Mouse (Mus musculus) MEL (cell line): ENCODE measurements at regions not wholly inside any gene's neighbourhood (a gene's known extent, or its start where the extent isn't known, plus 50 kb on each side); places are given as distances from the start of the nearest gene placed in this dataset.
"Not testable (repeated sequence)": the region's sequence is repeated elsewhere in the genome, so short reads cannot be mapped to it uniquely, and the experiment has no call there.

Experiments
- DNase-seq: peaks from one replicate; pipeline ENCODE4 v3.0.0; 2011; ENCODE audit warnings: low read depth, low spot score
- H3K27ac ChIP-seq: 2 replicates; pipeline ENCODE4 v1.5.1; 2012; ENCODE audit warnings: low read depth, mild to moderate bottlenecking, control low read depth, low read length, moderate library complexity; ENCODE audit not compliant: control insufficient read depth
- H3K27me3 ChIP-seq, 2 experiments: fragments of 150-350 bp in 1 of 2; sonication (generic) in 1 of 2; 2 replicates each; pipeline ENCODE4 v1.6.1; 2012; ENCODE audit warnings: low read length in 2 of 2, mild to moderate bottlenecking in 2 of 2, improper control_type of control experiment in 1 of 2, moderate library complexity in 1 of 2; ENCODE audit not compliant: insufficient read depth in 2 of 2, control insufficient read depth in 1 of 2
- H3K36me3 ChIP-seq, 2 experiments: 2 replicates each; pipeline ENCODE4 v1.6.1; 2012 to 2014; ENCODE audit warnings: low read length in 2 of 2, improper control_type of control experiment in 1 of 2, inconsistent platforms in 1 of 2, mild to moderate bottlenecking in 1 of 2; ENCODE audit not compliant: insufficient read depth in 2 of 2, control insufficient read depth in 1 of 2
- H3K4me1 ChIP-seq, 2 experiments: fragments of 150-350 bp in 1 of 2; sonication (generic) in 1 of 2; 2 replicates each; pipeline ENCODE4 v1.6.1; 2012; ENCODE audit warnings: low read length in 2 of 2, improper control_type of control experiment in 1 of 2, mild to moderate bottlenecking in 1 of 2; ENCODE audit not compliant: insufficient read depth in 2 of 2, control insufficient read depth in 1 of 2
- H3K4me3 ChIP-seq, 2 experiments: fragments of 150-350 bp in 1 of 2; sonication (generic) in 1 of 2; 2 replicates each; pipeline ENCODE4 v1.5.1; 2012; ENCODE audit warnings: low read depth in 2 of 2, low read length in 2 of 2, mild to moderate bottlenecking in 2 of 2, moderate library complexity in 2 of 2, control low read depth in 1 of 2, improper control_type of control experiment in 1 of 2; ENCODE audit not compliant: control insufficient read depth in 1 of 2, insufficient read depth in 1 of 2
- H3K79me2 ChIP-seq: 2 replicates; pipeline ENCODE4 v1.6.1; 2012; ENCODE audit warnings: mild to moderate bottlenecking, low read length, moderate library complexity; ENCODE audit not compliant: control insufficient read depth, poor library complexity, insufficient read depth
- H3K9ac ChIP-seq: 2 replicates; pipeline ENCODE4 v1.6.1; 2012; ENCODE audit warnings: low read depth, mild to moderate bottlenecking, control low read depth, low read length, moderate library complexity; ENCODE audit not compliant: control insufficient read depth, poor library complexity, severe bottlenecking
- H3K9me3 ChIP-seq: fragments of 150-350 bp; sonication (generic); replicated peaks from 2 replicates; pipeline ENCODE4 v1.6.1; 2012; ENCODE audit warnings: mild to moderate bottlenecking, low read length, improper control_type of control experiment, moderate library complexity; ENCODE audit not compliant: insufficient read depth
- E2F4 ChIP-seq: IDR thresholded peaks from 2 replicates; pipeline ENCODE4 v1.6.1; 2011; ENCODE audit warnings: low read depth, low read length, improper control_type of control experiment, borderline replicate concordance
- EP300 ChIP-seq, 2 experiments: IDR thresholded peaks; 2 replicates each; pipeline ENCODE4 v1.6.1; 2011; ENCODE audit warnings: improper control_type of control experiment in 2 of 2, low read length in 2 of 2, low read depth in 1 of 2, mild to moderate bottlenecking in 1 of 2
- JUND ChIP-seq: IDR thresholded peaks from 2 replicates; pipeline ENCODE4 v1.6.1; 2011; ENCODE audit warnings: low read depth, mild to moderate bottlenecking, improper control_type of control experiment, low read length
- MAFK ChIP-seq: IDR thresholded peaks from 2 replicates; pipeline ENCODE4 v1.6.1; 2011; ENCODE audit warnings: low read depth, mild to moderate bottlenecking, low read length, improper control_type of control experiment, borderline replicate concordance
- MXI1 ChIP-seq: IDR thresholded peaks from 2 replicates; pipeline ENCODE4 v1.6.1; 2011; ENCODE audit warnings: mild to moderate bottlenecking, low read depth, low read length, improper control_type of control experiment
- NRF1 ChIP-seq: IDR thresholded peaks from 2 replicates; pipeline ENCODE4 v1.6.1; 2014; ENCODE audit warnings: low read depth, mild to moderate bottlenecking, inconsistent platforms, low read length, improper control_type of control experiment, moderate library complexity; ENCODE audit not compliant: poor library complexity, insufficient read depth, severe bottlenecking
- POLR2A ChIP-seq, 2 experiments: IDR thresholded peaks; 2 replicates each; pipeline ENCODE4 v1.6.1; 2011 to 2012; ENCODE audit warnings: low read length in 2 of 2, mild to moderate bottlenecking in 2 of 2, control low read depth in 1 of 2, improper control_type of control experiment in 1 of 2, low read depth in 1 of 2, moderate library complexity in 1 of 2; ENCODE audit not compliant: control insufficient read depth in 1 of 2, insufficient read depth in 1 of 2, poor library complexity in 1 of 2
- POLR2AphosphoS2 ChIP-seq: IDR thresholded peaks from 2 replicates; pipeline ENCODE4 v1.6.1; 2011; ENCODE audit warnings: low read length, improper control_type of control experiment
- POLR2AphosphoS5 ChIP-seq: IDR thresholded peaks from 2 replicates; pipeline ENCODE4 v1.6.1; 2012; ENCODE audit warnings: low read depth, borderline replicate concordance, mild to moderate bottlenecking, inconsistent platforms, low read length, moderate library complexity, mixed read lengths
- RCOR1 ChIP-seq: IDR thresholded peaks from 2 replicates; pipeline ENCODE4 v1.6.1; 2012; ENCODE audit warnings: low read depth, mild to moderate bottlenecking, inconsistent platforms, low read length, improper control_type of control experiment
- TBP ChIP-seq: IDR thresholded peaks from 2 replicates; pipeline ENCODE4 v1.8.0; 2011; ENCODE audit warnings: low read depth, low read length, improper control_type of control experiment
- ZC3H11A ChIP-seq: IDR thresholded peaks from 2 replicates; pipeline ENCODE4 v1.6.1; 2012; ENCODE audit warnings: low read depth, mild to moderate bottlenecking, inconsistent platforms, low read length, improper control_type of control experiment

- DNase-seq = peak; percentile 66
- H3K9ac ChIP-seq = peak overlapping the region; percentile 49
- TF ChIP-seq TBP = peak; percentile 64; the same call in 1 of the 2 replicates
- peak in 1 of 2 experiments; percentile 43; a peak in 1 of 4 replicates for TF ChIP-seq POLR2A (IDR thresholded peaks at IDR 0.05; ENCODE audit: control insufficient read depth in 1 of 2, insufficient read depth in 1 of 2, low read depth in 1 of 2, low read length in 2 of 2, poor library complexity in 1 of 2)
- peak; percentile 19; the same call in 1 of the 2 replicates for TF ChIP-seq MXI1
- TF ChIP-seq, all 39 proteins: peak for 3; not testable (repeated sequence) for 36
- H3K36me3 ChIP-seq, H3K79me2 ChIP-seq, H3K4me1 ChIP-seq, H3K27me3 ChIP-seq, H3K9me3 ChIP-seq: not testable (repeated sequence)
- H3K27ac ChIP-seq = peak overlapping the region; percentile 77
- peak overlapping the region; percentile 42 to 76 for H3K4me3 ChIP-seq
These were observed 894.2 kb downstream of the Kcnt2 start for GRCm38 (mm10) chr1:141140157-141140556.

GRCm38 (mm10) chr1:141145759-141146158 is 899.8 kb downstream of the Kcnt2 start:
- no peaks in the 10 kb centered on the region for H3K9me3 ChIP-seq
- TF ChIP-seq NRF1 (no peak), EP300 (IDR thresholded peaks at IDR 0.05; ENCODE audit: low read depth in 1 of 2, low read length in 2 of 2) (no peak), POLR2AphosphoS2 (no peak), POLR2AphosphoS5 (no peak)
- TF ChIP-seq, all 39 proteins: peak for 0
- Histone ChIP-seq H3K4me3 (no peak overlapping the region), H3K9ac (no peak overlapping the region), H3K27me3 (no peaks in the 10 kb centered on the region), H3K79me2 (no peaks in the 10 kb centered on the region), H3K4me1 (no peaks in the 10 kb centered on the region), H3K27ac (no peak overlapping the region), H3K36me3 (no peaks in the 10 kb centered on the region)
- DNase-seq = no peak

GRCm38 (mm10) chr1:141149899-141150298 is 903.9 kb downstream of the Kcnt2 start:
- Histone ChIP-seq H3K79me2 (no peaks in the 10 kb centered on the region), H3K27ac (no peak overlapping the region), H3K9me3 (no peaks in the 10 kb centered on the region), H3K4me3 (no peak overlapping the region), H3K4me1 (peaks cover 3 to 9% of the 10 kb centered on the region in 2 experiments; a peak in 3 of 4 replicates), H3K9ac (no peak overlapping the region), H3K27me3 (no peaks in the 10 kb centered on the region), H3K36me3 (peaks cover 0 to 6% of the 10 kb centered on the region in 2 experiments; a peak in 2 of 4 replicates)
- no peak for DNase-seq
- TF ChIP-seq E2F4 (no peak), ZC3H11A (no peak), JUND (no peak), MAFK (no peak), RCOR1 (no peak)
